Mouse (Mus musculus) heart, postnatal 0 days (tissue): ENCODE results near the gene Styx.

Source experiments
- CTCF ChIP-seq: IDR thresholded peaks from 2 replicates; pipeline ENCODE4 v1.5.1; 2016; ENCODE audit warnings: antibody characterized with exemption, control low read depth, low read depth
- EP300 ChIP-seq: IDR thresholded peaks from 2 replicates; pipeline ENCODE4 v1.6.1; 2016; ENCODE audit warnings: antibody characterized with exemption, low read depth

DNA sequence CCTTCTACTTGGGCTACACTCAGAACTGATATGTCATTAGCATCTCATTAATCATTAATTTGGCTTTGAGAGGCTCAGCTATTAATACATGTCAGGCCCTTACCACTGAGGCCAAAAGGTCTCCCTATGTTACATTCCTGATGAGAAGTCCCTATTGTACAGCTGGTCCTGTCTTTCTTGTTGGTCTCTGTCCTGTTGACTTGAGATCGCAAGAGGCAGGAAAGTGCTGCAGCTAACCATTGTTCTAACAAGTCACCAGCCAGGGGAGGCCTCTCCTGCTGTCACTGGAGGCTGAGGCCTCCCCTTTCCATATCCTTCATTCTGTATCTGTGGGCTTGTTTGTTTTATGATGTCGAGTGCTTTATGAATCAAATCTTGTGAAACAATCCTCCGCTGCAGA lies 95.9 kb downstream of the Styx start:
- TF ChIP-seq EP300, result no peak
- no peak for TF ChIP-seq CTCF
